Mouse (Mus musculus) liver, adult 2 months (tissue): ENCODE data around the gene Tmem216.

ENCODE experiments used
- CTCF ChIP-seq: fragments of 200-500 bp; IDR thresholded peaks from 2 replicates; pipeline ENCODE4 v1.5.1; 2011; ENCODE audit warnings: low read depth, low read length, control low read depth
- POLR2A ChIP-seq: fragments of 200-500 bp; IDR thresholded peaks from 2 replicates; pipeline ENCODE4 v1.6.1; 2011; ENCODE audit warnings: low read length, control low read depth; ENCODE audit not compliant: insufficient read depth; ENCODE audit errors: extremely low read depth

DNA sequence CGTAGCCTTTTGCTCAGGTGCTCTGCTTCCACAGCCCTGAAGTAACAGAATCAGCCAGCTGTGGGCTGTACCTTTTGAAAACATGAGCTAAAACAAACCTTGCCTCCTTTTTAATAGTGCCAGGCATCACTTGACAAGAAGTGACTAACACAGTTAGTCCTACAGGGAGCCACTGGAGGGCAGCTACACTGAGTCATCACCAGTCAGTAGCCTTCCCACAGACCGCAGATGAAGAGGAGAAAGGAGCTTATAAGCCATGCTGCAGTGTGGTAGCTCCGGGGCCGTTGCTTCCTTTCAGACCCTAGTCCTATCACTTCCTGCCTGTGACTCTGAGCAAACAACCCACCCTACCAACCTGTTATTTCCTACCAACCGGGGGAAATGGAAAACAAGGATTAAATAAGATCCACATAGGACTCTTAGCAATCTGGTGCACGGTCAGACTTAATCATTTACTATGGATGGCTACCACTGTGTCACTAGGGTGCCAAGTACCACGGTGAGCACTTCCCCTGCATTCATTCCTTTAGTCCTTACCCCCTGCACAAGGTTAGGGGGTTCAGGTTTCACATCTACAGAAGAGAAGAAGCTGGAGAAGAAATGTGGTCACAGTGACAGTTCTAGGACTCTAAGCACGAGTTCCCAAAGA lies 58.4 kb downstream of the Tmem216 start:
- no peak for TF ChIP-seq POLR2A
- no peak for TF ChIP-seq CTCF
